Mouse (Mus musculus): ENCODE results near the gene Mcemp1. TPM values are rescaled to one million over a fixed set of nuclear protein-coding genes. Genes with fewer than 3 reads are reported as not detected.

The Mcemp1 gene
- total RNA-seq, 2 experiments from 2014 or later = 0.24 TPM; not detected in 1

- DNase-seq (ENCODE audit: low spot score in 2 of 2) = no peak
- intact Hi-C loops (cut with DNase I) = no loop called here
These were observed 46.1 kb downstream of the Mcemp1 start for GRCm38 (mm10) chr8:3711646-3712045.

DNA sequence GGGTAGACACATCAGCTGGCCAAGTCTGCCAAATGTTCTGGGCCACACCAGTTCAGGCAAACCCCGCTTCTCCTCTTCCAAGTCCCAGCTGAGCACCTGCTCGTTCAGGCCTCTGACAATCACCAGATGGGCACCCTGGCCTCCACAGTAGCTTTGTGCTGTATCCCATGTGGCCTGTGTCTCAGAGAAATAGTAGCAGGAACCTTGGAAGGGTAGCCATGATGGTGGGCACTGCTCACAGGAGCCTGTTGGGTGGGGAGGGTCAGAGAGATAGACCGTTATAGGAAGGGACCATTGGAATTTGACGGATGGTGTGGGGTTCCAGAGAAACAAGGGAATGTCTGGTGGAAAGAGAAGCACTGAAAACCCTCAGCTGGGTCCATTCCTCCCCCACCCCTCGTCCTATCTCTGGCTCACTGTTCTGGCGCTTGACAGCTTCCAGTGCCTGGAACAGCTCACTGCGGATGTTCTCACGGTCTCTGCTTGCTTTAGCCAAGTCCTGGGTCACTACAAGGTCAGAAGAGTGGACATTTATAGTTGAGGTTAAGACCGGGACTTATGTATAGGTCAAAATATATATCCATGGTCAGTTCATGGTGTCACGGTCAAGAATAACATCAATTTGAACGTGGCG, 51.9 kb downstream of the Mcemp1 start:
- intact Hi-C loops (cut with DNase I) = loop anchor here (5.0 kb wide), 1 partner anchor 240 kb away; no protein-coding TSS in a partner anchor
- DNase-seq (ENCODE audit: low spot score in 2 of 2) = no peak

- DNase-seq (ENCODE audit: low spot score in 2 of 2) = peak; percentile 66
- intact Hi-C loops (cut with DNase I) = loop anchor here (5.0 kb wide), 1 partner anchor 239 kb away; no protein-coding TSS in a partner anchor
These were observed 53.0 kb downstream of the Mcemp1 start for GRCm38 (mm10) chr8:3718559-3718958.

Other genes with a start within 250 kb of the Mcemp1 start
- gene Pex11g, start 198.1 kb upstream of the Mcemp1 start, total RNA-seq (2021) = 1 to 10 TPM in 1 of 2 experiments, under 1 TPM in 1; 0.74 to 1.2 TPM
- under 1 TPM; 0.21 to 0.53 TPM for gene Tex45, start 194.9 kb upstream of the Mcemp1 start, total RNA-seq (2021)
- 10 to 100 TPM; 25.3 to 26.4 TPM for gene Zfp358, start 172.6 kb upstream of the Mcemp1 start, total RNA-seq (2021)
- gene Mcoln1, start 165.3 kb upstream of the Mcemp1 start, total RNA-seq (2021) = 10 to 100 TPM; 79.9 to 81.5 TPM
- gene Pnpla6, start 150.4 kb upstream of the Mcemp1 start, total RNA-seq (2021) = 10 to 100 TPM; 70.2 to 74.8 TPM
- gene C330021F23Rik, start 97.8 kb upstream of the Mcemp1 start, total RNA-seq (2021) = not detected
- gene Camsap3, start 78.5 kb upstream of the Mcemp1 start, total RNA-seq (2021) = 10 to 100 TPM; 45.8 to 45.9 TPM
- 10 to 100 TPM; 32.7 to 34.4 TPM for gene Xab2, start 44.4 kb upstream of the Mcemp1 start, total RNA-seq (2021)
- 10 to 100 TPM; 88.1 to 92.9 TPM for gene Pet100, start 44.2 kb upstream of the Mcemp1 start, total RNA-seq (2021)
- 1 to 10 TPM in 1 of 2 experiments, under 1 TPM in 1; 0.78 to 1.1 TPM for gene Pcp2, start 40.2 kb upstream of the Mcemp1 start, total RNA-seq (2021)
- gene Stxbp2, start 34.8 kb upstream of the Mcemp1 start, total RNA-seq (2021) = 10 to 100 TPM; 39.2 to 50.8 TPM
- under 1 TPM; 0.42 to 0.53 TPM for gene Retn, start 10.0 kb upstream of the Mcemp1 start, total RNA-seq (2021)
- gene Fcor, start 6.6 kb downstream of the Mcemp1 start, total RNA-seq (2021) = 10 to 100 TPM; 16.3 to 18.6 TPM
- gene Trappc5, start 10.5 kb downstream of the Mcemp1 start, total RNA-seq (2021) = 10 to 100 TPM; 27.5 to 28.6 TPM
- gene Fcer2a, start 28.4 kb downstream of the Mcemp1 start, total RNA-seq (2021) = not detected
- gene Clec4g, start 54.9 kb downstream of the Mcemp1 start, total RNA-seq (2021) = not detected
- gene Cd209a, start 83.2 kb downstream of the Mcemp1 start, total RNA-seq (2021) = not detected
- not detected for gene Cd209e, start 188.6 kb downstream of the Mcemp1 start, total RNA-seq (2021)
- gene Cd209d, start 212.8 kb downstream of the Mcemp1 start, total RNA-seq (2021) = not detected

Data from left cerebral cortex, postnatal 14 days (tissue).